Mouse (Mus musculus) small intestine, adult 2 months (tissue): ENCODE measurements at regions not wholly inside any gene's neighbourhood (a gene's known extent, or its start where the extent isn't known, plus 50 kb on each side); places are given as distances from the start of the nearest gene placed in this dataset.

Source experiments
- CTCF ChIP-seq: fragments of 200-500 bp; IDR thresholded peaks from 2 replicates; pipeline ENCODE4 v1.5.1; 2012; ENCODE audit warnings: low read depth, mild to moderate bottlenecking, control low read depth, inconsistent platforms, low read length, moderate library complexity, mixed read lengths; ENCODE audit not compliant: insufficient replicate concordance, insufficient read length; ENCODE audit errors: extremely low read depth
- POLR2A ChIP-seq: fragments of 200-500 bp; IDR thresholded peaks from 2 replicates; pipeline ENCODE4 v1.6.1; 2012; ENCODE audit warnings: low read depth, mild to moderate bottlenecking, control low read depth, inconsistent platforms, low read length, moderate library complexity

GRCm38 (mm10) chr13:102352073-102352854 lies 341.1 kb upstream of the Cd180 start:
- TF ChIP-seq CTCF, result no peak
- TF ChIP-seq POLR2A, result no peak
